Mouse (Mus musculus) CH12.LX (cell line): ENCODE measurements around the gene Immp2l. TPM values are rescaled to one million over a fixed set of nuclear protein-coding genes. Genes with fewer than 3 reads are reported as not detected.

Experiments
- DNase-seq: peaks from one replicate; pipeline ENCODE4 v3.0.0-alpha.2; 2013; ENCODE audit errors: extremely low read depth
- H3K27ac ChIP-seq: 2 replicates; pipeline ENCODE4 v1.5.1; 2012; ENCODE audit warnings: low read depth, mild to moderate bottlenecking, control low read depth, moderate library complexity; ENCODE audit not compliant: insufficient read depth
- H3K27me3 ChIP-seq: replicated peaks from 2 replicates; pipeline ENCODE3; 2012; ENCODE audit warnings: inconsistent platforms
- H3K36me3 ChIP-seq, 2 experiments: replicated peaks in 1 of 2; 2 replicates each; pipeline versions ENCODE3 to v1.6.1; 2012; ENCODE audit warnings: inconsistent platforms in 1 of 2, low read length in 1 of 2, mild to moderate bottlenecking in 1 of 2, mixed read lengths in 1 of 2, moderate library complexity in 1 of 2; ENCODE audit not compliant: control insufficient read depth in 1 of 2, insufficient read depth in 1 of 2
- H3K4me1 ChIP-seq, 2 experiments: 2 replicates each; pipeline ENCODE4 v1.6.1; 2012; ENCODE audit warnings: inconsistent platforms in 1 of 2, moderate library complexity in 1 of 2; ENCODE audit not compliant: insufficient read depth in 2 of 2, control insufficient read depth in 1 of 2
- H3K4me2 ChIP-seq: 2 replicates; pipeline ENCODE4 v1.6.1; 2012; ENCODE audit warnings: low read depth, mild to moderate bottlenecking, control low read depth; ENCODE audit not compliant: poor library complexity, insufficient read depth, severe bottlenecking
- H3K4me3 ChIP-seq, 3 experiments: fragments of 150-350 bp in 1 of 3; sonication (generic) in 1 of 3; replicated peaks in 1 of 3; 2 replicates each; pipeline versions ENCODE3 to v1.5.1; 2011 to 2012; ENCODE audit warnings: low read depth in 2 of 3, low read length in 2 of 3, mild to moderate bottlenecking in 2 of 3, moderate library complexity in 2 of 3, control low read depth in 1 of 3, improper control_type of control experiment in 1 of 3, inconsistent platforms in 1 of 3, mixed read lengths in 1 of 3; ENCODE audit not compliant: poor library complexity in 1 of 3
- H3K79me2 ChIP-seq: replicated peaks from 2 replicates; pipeline ENCODE4 v1.6.1; 2012; ENCODE audit warnings: mild to moderate bottlenecking, moderate library complexity; ENCODE audit not compliant: control insufficient read depth, poor library complexity, insufficient read depth, severe bottlenecking; ENCODE audit errors: extremely low read depth
- H3K9ac ChIP-seq: 2 replicates; pipeline ENCODE4 v1.6.1; 2012; ENCODE audit warnings: low read depth, mild to moderate bottlenecking, control low read depth, moderate library complexity; ENCODE audit not compliant: insufficient read depth
- H3K9me3 ChIP-seq: replicated peaks from 2 replicates; pipeline ENCODE3; 2012; ENCODE audit warnings: low read length, inconsistent platforms, mixed read lengths
- BHLHE40 ChIP-seq: IDR thresholded peaks from 2 replicates; pipeline ENCODE4 v1.6.1; 2011; ENCODE audit warnings: mild to moderate bottlenecking, low read depth, low read length, improper control_type of control experiment
- E2F4 ChIP-seq: IDR thresholded peaks from 2 replicates; pipeline ENCODE4 v1.6.1; 2011; ENCODE audit warnings: low read depth, low read length, improper control_type of control experiment; ENCODE audit not compliant: insufficient replicate concordance
- ELF1 ChIP-seq: IDR thresholded peaks from 2 replicates; pipeline ENCODE4 v1.6.1; 2014; ENCODE audit warnings: low read depth, mild to moderate bottlenecking, inconsistent platforms, low read length, improper control_type of control experiment
- ETS1 ChIP-seq: conservative IDR thresholded peaks from 2 replicates; pipeline ENCODE4 v1.6.1; 2012; ENCODE audit warnings: low read depth, mild to moderate bottlenecking, inconsistent platforms, low read length, improper control_type of control experiment, moderate library complexity
- GABPA ChIP-seq: IDR thresholded peaks from 2 replicates; pipeline ENCODE4 v1.6.1; 2012; ENCODE audit warnings: low read depth, low read length, improper control_type of control experiment, inconsistent platforms; ENCODE audit not compliant: insufficient replicate concordance
- HCFC1 ChIP-seq: IDR thresholded peaks from 2 replicates; pipeline ENCODE4 v1.6.1; 2012; ENCODE audit warnings: low read depth, mild to moderate bottlenecking, inconsistent platforms, low read length, improper control_type of control experiment
- IRF4 ChIP-seq: IDR thresholded peaks from 2 replicates; pipeline ENCODE4 v1.6.1; 2014; ENCODE audit warnings: low read depth, mild to moderate bottlenecking, inconsistent platforms, low read length, improper control_type of control experiment
- JUN ChIP-seq: IDR thresholded peaks from 2 replicates; pipeline ENCODE4 v1.6.1; 2011; ENCODE audit warnings: low read depth, mild to moderate bottlenecking, low read length, improper control_type of control experiment, moderate library complexity; ENCODE audit not compliant: insufficient read depth
- MAX ChIP-seq: IDR thresholded peaks from 2 replicates; pipeline ENCODE4 v1.6.1; 2011; ENCODE audit warnings: low read length, improper control_type of control experiment
- NELFE ChIP-seq: IDR thresholded peaks from 2 replicates; pipeline ENCODE4 v1.6.1; 2011; ENCODE audit warnings: low read depth, low read length, improper control_type of control experiment
- PAX5 ChIP-seq: IDR thresholded peaks from 2 replicates; pipeline ENCODE4 v1.6.1; 2012; ENCODE audit warnings: low read length, inconsistent platforms, mixed read lengths
- POLR2A ChIP-seq: IDR thresholded peaks from 2 replicates; pipeline ENCODE4 v1.6.1; 2011; ENCODE audit warnings: low read depth, mild to moderate bottlenecking, improper control_type of control experiment, low read length
- RAD21 ChIP-seq: IDR thresholded peaks from 2 replicates; pipeline ENCODE4 v1.6.1; 2011; ENCODE audit warnings: low read depth, mild to moderate bottlenecking, low read length, improper control_type of control experiment, moderate library complexity
- SIN3A ChIP-seq: IDR thresholded peaks from 2 replicates; pipeline ENCODE4 v1.6.1; 2012; ENCODE audit warnings: low read length, improper control_type of control experiment, inconsistent platforms
- SMC3 ChIP-seq: IDR thresholded peaks from 2 replicates; pipeline ENCODE4 v1.6.1; 2011; ENCODE audit warnings: low read depth, low read length, improper control_type of control experiment
- TCF12 ChIP-seq: IDR thresholded peaks from 2 replicates; pipeline ENCODE4 v1.6.1; 2014; ENCODE audit warnings: low read depth, mild to moderate bottlenecking, inconsistent platforms, low read length, improper control_type of control experiment
- UBTF ChIP-seq: IDR thresholded peaks from 2 replicates; pipeline ENCODE4 v1.6.1; 2012; ENCODE audit warnings: low read depth, mild to moderate bottlenecking, inconsistent platforms, low read length, improper control_type of control experiment, moderate library complexity
- USF1 ChIP-seq: IDR thresholded peaks from 2 replicates; pipeline ENCODE4 v1.6.1; 2014; ENCODE audit warnings: low read depth, mild to moderate bottlenecking, inconsistent platforms, low read length, improper control_type of control experiment
- ZKSCAN1 ChIP-seq: IDR thresholded peaks from 2 replicates; pipeline ENCODE4 v1.6.1; 2012; ENCODE audit warnings: low read depth, inconsistent platforms, low read length, improper control_type of control experiment, borderline replicate concordance
- dilution Hi-C: fragments of 300-500 bp; cut with MboI; formaldehyde crosslinking; loops from 2 replicates; pipeline ENCODE4 v1.14.3; 2020; ENCODE audit warnings: low sequenced_read_pairs; ENCODE audit not compliant: extremely low pct_unique_long_range_greater_than_20kb, extremely low pct_ligation_motif_present
- in situ Hi-C: fragments of 300-500 bp; cut with MboI; formaldehyde crosslinking; loops from 3 replicates; pipeline ENCODE4 v1.14.3; 2019; ENCODE audit warnings: low sequenced_read_pairs, low pct_ligation_motif_present, low pct_unique_long_range_greater_than_20kb, mixed read lengths
- polyA plus RNA-seq: library from polyadenylated mRNA; unstranded; fragments of >175 nt; gene quantifications from 2 replicates; pipeline ENCODE4 v1.2.1, GENCODE M21; 2012; ENCODE audit warnings: low read depth; ENCODE audit not compliant: insufficient read length
- total RNA-seq, 2 experiments: library from RNA; depleted of rRNA; stranded (reverse); fragments of 300-350 nt in 1 of 2; fragments of >200 nt in 1 of 2; gene quantifications; 2 replicates each; pipeline ENCODE4 v1.2.3; 2012 to 2014

The Immp2l gene
- total and polyA plus RNA-seq, 3 experiments, result 4.8 to 16.5 (median 9.9) TPM

DNA sequence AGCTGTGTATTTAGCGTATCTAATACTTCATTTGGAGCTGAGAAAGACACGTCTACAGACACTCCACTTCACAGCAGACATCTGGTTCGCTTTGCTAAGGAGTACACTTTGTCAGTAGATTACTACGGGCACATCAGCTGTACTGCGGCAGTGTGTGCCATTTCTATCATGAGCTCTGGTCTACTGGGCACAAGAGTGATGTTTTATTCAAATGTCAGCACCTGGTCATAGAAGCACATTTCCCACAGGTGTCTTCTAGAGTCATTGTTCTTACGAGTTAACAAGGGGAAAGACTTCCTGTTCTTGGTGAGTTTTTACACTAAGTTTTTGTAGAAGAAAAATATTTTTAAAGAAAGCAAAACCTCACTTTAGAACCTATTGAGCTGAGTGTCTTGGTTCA, 3.6 kb downstream of the Immp2l start:
- H3K27ac ChIP-seq, result no peak overlapping the region
- H3K4me2 ChIP-seq, result no peak overlapping the region
- H3K27me3 ChIP-seq, result no peaks in the 10 kb centered on the region
- no peak overlapping the region for H3K9ac ChIP-seq
- H3K9me3 ChIP-seq, result peaks cover 5% of the 10 kb centered on the region
- no peak overlapping the region for H3K4me3 ChIP-seq
- TF ChIP-seq IRF4 (no peak), JUN (no peak), HCFC1 (no peak), ETS1 (peak; percentile 42), RAD21 (no peak), ELF1 (no peak), TCF12 (peak; percentile 17; the same call in 1 of the 2 replicates), USF1 (no peak), BHLHE40 (no peak), UBTF (no peak)
- peak; percentile 58 for DNase-seq
- H3K4me1 ChIP-seq, result peaks cover 3 to 56% of the 10 kb centered on the region in 2 experiments; a peak in 2 of 4 replicates
- peaks cover 0 to 10% of the 10 kb centered on the region in 2 experiments for H3K36me3 ChIP-seq
- dilution Hi-C loops, result no loop called here
- in situ Hi-C loops, result loop anchor here (10.0 kb wide), 1 partner anchor 67 kb away; no protein-coding TSS in a partner anchor
- no peaks in the 10 kb centered on the region for H3K79me2 ChIP-seq

DNA sequence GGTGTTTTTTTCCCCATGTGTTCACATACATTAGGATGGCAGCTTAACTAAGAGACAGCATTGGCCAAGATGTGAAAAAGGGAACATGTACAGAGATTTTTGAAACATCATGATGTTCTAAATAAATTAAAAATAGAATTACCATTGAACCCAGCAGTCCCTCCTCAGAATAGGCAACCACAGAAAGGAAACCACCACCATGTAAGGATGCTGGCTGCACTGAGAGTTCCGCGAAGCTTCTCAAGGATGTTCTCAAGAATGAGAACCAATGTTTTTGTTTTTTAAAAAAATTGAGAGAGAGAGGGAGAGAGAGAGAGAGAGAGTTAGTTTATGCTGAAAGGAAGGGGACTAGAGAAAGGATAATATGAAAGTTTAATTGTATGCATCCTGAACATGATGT, 7.2 kb downstream of the Immp2l start:
- dilution Hi-C loops, result no loop called here
- H3K4me2 ChIP-seq, result no peak overlapping the region
- in situ Hi-C loops, result no loop called here
- H3K4me1 ChIP-seq, result peaks cover 0 to 51% of the 10 kb centered on the region in 2 experiments; a peak in 2 of 4 replicates
- peaks cover 12% of the 10 kb centered on the region for H3K9me3 ChIP-seq
- no peaks in the 10 kb centered on the region for H3K27me3 ChIP-seq
- H3K9ac ChIP-seq, result no peak overlapping the region
- no peaks in the 10 kb centered on the region for H3K79me2 ChIP-seq
- H3K36me3 ChIP-seq, result peaks cover 0 to 31% of the 10 kb centered on the region in 2 experiments
- H3K27ac ChIP-seq, result no peak overlapping the region
- H3K4me3 ChIP-seq, result no peak overlapping the region
- TF ChIP-seq E2F4 (no peak), ETS1 (no peak), POLR2A (no peak), NELFE (no peak), JUN (no peak), ELF1 (no peak), BHLHE40 (no peak), PAX5 (no peak), IRF4 (no peak), ZKSCAN1 (no peak), SMC3 (no peak), RAD21 (no peak), MAX (no peak), HCFC1 (no peak), GABPA (no peak), SIN3A (no peak)
- DNase-seq, result no peak
